Mouse (Mus musculus): Measurements from ENCODE around the gene Dnajc3. TPM values are rescaled to one million over a fixed set of nuclear protein-coding genes. Genes with fewer than 3 reads are reported as not detected.

The Dnajc3 gene
- polyA plus RNA-seq, 1 experiment from 2014 or later = 29.7 TPM

Other genes with a start within 250 kb of the Dnajc3 start
- 1.8 and 1.9 TPM in 2 replicates for gene Abcc4, start 231.8 kb upstream of the Dnajc3 start, polyA plus RNA-seq (2015; fragmentation: Nextera tagmentation; extraction: Ambion mirVana)
- gene Cldn10, start 150.1 kb upstream of the Dnajc3 start, polyA plus RNA-seq (2015; fragmentation: Nextera tagmentation; extraction: Ambion mirVana) = 0.30 and 0.99 TPM in 2 replicates
- gene Dzip1, start 12.5 kb upstream of the Dnajc3 start, polyA plus RNA-seq (2015; fragmentation: Nextera tagmentation; extraction: Ambion mirVana) = 1.6 and 1.9 TPM in 2 replicates
- gene Uggt2, start 161.5 kb downstream of the Dnajc3 start, polyA plus RNA-seq (2015; fragmentation: Nextera tagmentation; extraction: Ambion mirVana) = 1.0 and 1.7 TPM in 2 replicates
- gene Hs6st3, start 200.4 kb downstream of the Dnajc3 start, polyA plus RNA-seq (2015; fragmentation: Nextera tagmentation; extraction: Ambion mirVana) = not detected in 2 replicates